Mouse (Mus musculus) monocyte, adult 59 days (primary cell): Measurements from ENCODE around the gene Dnah10. TPM values are rescaled to one million over a fixed set of nuclear protein-coding genes. Genes with fewer than 3 reads are reported as not detected.

ENCODE experiments used
- total RNA-seq, 2 experiments: library from RNA; stranded (reverse); gene quantifications; one replicate each; pipeline ENCODE4 v1.2.4; 2023

Gene Dnah10
- not detected for total RNA-seq

DNA sequence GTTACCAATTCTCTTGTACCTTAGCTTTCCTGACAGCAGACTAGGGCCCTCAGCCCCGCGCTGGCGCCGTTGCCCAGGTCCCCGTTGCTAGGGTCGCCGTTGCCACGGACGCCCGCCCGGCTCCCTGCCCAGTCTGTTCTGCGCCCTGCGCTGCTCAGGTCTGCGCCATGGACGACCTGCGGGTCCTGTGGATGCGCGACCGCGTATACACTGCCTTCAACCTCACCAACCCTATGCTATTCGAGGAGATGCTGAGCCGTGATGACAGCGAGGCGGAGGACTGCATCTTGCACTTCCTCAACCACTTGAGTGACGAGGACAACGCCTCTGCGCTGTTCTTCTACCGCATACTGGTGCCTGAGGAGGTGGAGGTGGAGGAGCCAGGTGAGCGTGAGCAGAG lies at the start of gene Dnah10:
Gene Dnah10 (plus strand): TSS at position 89 of the 400 bp plus-strand sequence.

DNA sequence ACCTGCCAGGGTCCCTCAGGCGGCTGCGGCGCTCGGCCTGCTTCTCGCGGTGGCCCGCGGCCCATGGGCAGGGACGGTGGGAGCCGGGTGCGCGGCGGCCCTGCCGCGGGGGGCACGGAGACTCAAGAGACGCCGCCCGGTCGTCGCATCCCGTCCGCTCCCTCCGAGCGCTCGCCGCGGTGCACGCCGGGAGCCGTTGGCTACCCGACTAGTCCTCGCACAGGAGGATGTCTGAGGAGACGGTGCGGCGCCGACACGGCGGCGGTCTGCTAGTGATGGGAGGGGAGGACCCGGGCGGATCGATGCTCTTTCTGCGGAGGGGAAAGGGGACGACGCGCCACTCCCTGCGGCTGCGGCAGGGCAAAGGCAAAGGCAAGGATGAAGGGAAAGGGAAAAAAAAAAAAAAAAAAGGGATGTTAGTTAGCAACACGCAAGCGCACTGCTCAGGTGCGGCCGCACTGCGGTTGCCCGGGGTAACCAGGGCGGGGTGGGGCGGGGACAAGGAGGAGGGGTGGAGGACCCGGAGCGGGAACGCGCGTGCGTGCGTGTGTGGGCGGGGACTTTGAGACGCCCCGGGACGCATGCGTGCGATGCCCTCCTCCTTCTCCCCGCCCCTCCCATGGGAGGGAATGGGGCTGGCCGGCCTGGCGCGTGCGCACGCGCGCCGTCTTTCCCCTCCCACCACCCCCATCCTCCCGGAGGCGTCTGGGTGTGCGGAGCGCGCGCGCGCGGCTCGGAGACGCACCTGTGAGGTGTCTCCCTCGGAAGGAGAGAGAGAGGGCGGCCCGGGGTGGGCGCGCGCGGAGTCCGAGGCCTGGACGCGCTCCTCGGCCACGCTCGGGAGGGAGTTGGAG lies 137.4 kb downstream of the Dnah10 start, which contains the start of the genes Ccdc92 and Zfp664:
Gene Ccdc92 (minus strand): TSS at position 412 of the 854 bp plus-strand sequence.
Gene Zfp664 (plus strand): TSS at position 679 of the 854 bp plus-strand sequence.

Other genes with a start within 250 kb of the Dnah10 start
- gene Rilpl2, start 246.7 kb upstream of the Dnah10 start, total RNA-seq: 100 to 1,000 TPM; 205 to 235 TPM
- 10 to 100 TPM; 14.8 to 16.8 TPM for gene Snrnp35, start 242.0 kb upstream of the Dnah10 start, total RNA-seq
- gene Rilpl1, start 193.7 kb upstream of the Dnah10 start, total RNA-seq: 1 to 10 TPM; 2.9 to 5.8 TPM
- 100 to 1,000 TPM; 175 to 201 TPM for gene Tmed2, start 184.4 kb upstream of the Dnah10 start, total RNA-seq
- 10 to 100 TPM; 22.0 to 23.7 TPM for gene Ddx55, start 172.2 kb upstream of the Dnah10 start, total RNA-seq
- gene Eif2b1, start 146.0 kb upstream of the Dnah10 start, total RNA-seq: 10 to 100 TPM; 21.5 to 22.5 TPM
- 10 to 100 TPM; 12.3 to 12.7 TPM for gene Gtf2h3, start 145.9 kb upstream of the Dnah10 start, total RNA-seq
- 10 to 100 TPM; 50.6 to 54.7 TPM for gene Atp6v0a2, start 96.5 kb upstream of the Dnah10 start, total RNA-seq
- gene Ccdc92, start 137.3 kb downstream of the Dnah10 start, total RNA-seq: under 1 TPM in 1 of 2 experiments, not detected in 1; 0.94 TPM
- 10 to 100 TPM; 11.9 to 12.1 TPM for gene Zfp664, start 137.6 kb downstream of the Dnah10 start, total RNA-seq